Mouse (Mus musculus) embryonic facial prominence, embryonic 11.5 days (tissue): Measurements from ENCODE around the gene Ndufv2. TPM values are rescaled to one million over a fixed set of nuclear protein-coding genes. Genes with fewer than 3 reads are reported as not detected.
"Not testable (repeated sequence)": the region's sequence is repeated elsewhere in the genome, so short reads cannot be mapped to it uniquely, and the experiment has no call there.

Source experiments
- ATAC-seq: fragments of 200-750 bp; cut with Nextera tagmentation; replicated peaks from 2 replicates; pipeline ENCODE4 v1.8.0; 2017; ENCODE audit warnings: low read depth; ENCODE audit not compliant: insufficient number of reproducible peaks, low FRiP score, low TSS enrichment
- DNase-seq: peaks from one replicate; pipeline ENCODE4 v3.0.0-alpha.2; 2015; ENCODE audit warnings: low spot score
- H3K27ac ChIP-seq: fragments of 300-500 bp; sonication (generic); replicated peaks from 2 replicates; pipeline ENCODE4 v1.5.1; 2014; ENCODE audit warnings: mild to moderate bottlenecking, low read depth, low read length, control low read depth
- H3K27me3 ChIP-seq: fragments of 300-500 bp; sonication (generic); 2 replicates; pipeline ENCODE4 v1.6.1; 2014; ENCODE audit warnings: mild to moderate bottlenecking, low read length, moderate library complexity, mixed read lengths; ENCODE audit not compliant: control insufficient read depth, insufficient read depth
- H3K36me3 ChIP-seq: fragments of 300-500 bp; sonication (generic); replicated peaks from 2 replicates; pipeline ENCODE4 v1.6.1; 2014; ENCODE audit warnings: low read depth, mild to moderate bottlenecking, low read length, moderate library complexity, mixed read lengths; ENCODE audit not compliant: control insufficient read depth, insufficient read depth
- H3K4me1 ChIP-seq: fragments of 300-500 bp; sonication (generic); 2 replicates; pipeline ENCODE4 v1.6.1; 2014; ENCODE audit warnings: low read length, mixed read lengths; ENCODE audit not compliant: control insufficient read depth, insufficient read depth
- H3K4me2 ChIP-seq: fragments of 300-500 bp; sonication (generic); 2 replicates; pipeline ENCODE4 v1.6.1; 2014; ENCODE audit warnings: low read depth, mild to moderate bottlenecking, control low read depth, low read length, moderate library complexity
- H3K4me3 ChIP-seq: fragments of 300-500 bp; sonication (generic); 2 replicates; pipeline ENCODE4 v1.5.1; 2014; ENCODE audit warnings: low read depth, low read length, control low read depth
- H3K9ac ChIP-seq: fragments of 300-500 bp; sonication (generic); replicated peaks from 2 replicates; pipeline ENCODE4 v1.6.1; 2014; ENCODE audit warnings: mild to moderate bottlenecking, control low read depth, low read length
- H3K9me3 ChIP-seq: fragments of 300-500 bp; sonication (generic); replicated peaks from 2 replicates; pipeline ENCODE4 v1.6.1; 2016; ENCODE audit warnings: mild to moderate bottlenecking, low read length, inconsistent platforms, mixed read lengths; ENCODE audit not compliant: control insufficient read depth
- WGBS: fragments of 180-500 bp; shearing (Covaris S2); extraction: QIAGEN DNeasy Blood & Tissue Kit; methylation state at CpG from one replicate; pipeline ENCODE4 v1.1.7; 2014; 5-methylcytosine and 5-hydroxymethylcytosine counted together
- polyA plus RNA-seq: library from polyadenylated mRNA; unstranded; fragments of >200 nt; fragmentation: Nextera tagmentation; extraction: Ambion mirVana; gene quantifications from 2 replicates; pipeline ENCODE4 v1.2.1, GENCODE M21; 2014

The Ndufv2 gene
- polyA plus RNA-seq, 1 experiment from 2014 or later = 342 TPM

GRCm38 (mm10) chr17:66076934-66077333 is 24.4 kb downstream of the Ndufv2 start, which contains the start of gene Ankrd12:
Gene Ankrd12 (minus strand): TSS chr17:66077089.
- no peaks in the 10 kb centered on the region for H3K4me1 ChIP-seq
- H3K9me3 ChIP-seq = no peaks in the 10 kb centered on the region
- no peaks in the 10 kb centered on the region for H3K36me3 ChIP-seq
- peak; percentile 93 for DNase-seq
- no peaks in the 10 kb centered on the region for H3K27me3 ChIP-seq
- peak within 1 kb of the TSS; percentile 94 for H3K4me3 ChIP-seq
- H3K9ac ChIP-seq = peak within 1 kb of the TSS; percentile 74
- peak within 1 kb of the TSS; percentile 86 for H3K4me2 ChIP-seq
- ATAC-seq = peak; percentile 93
- H3K27ac ChIP-seq = peak within 1 kb of the TSS; percentile 78
- WGBS = under 1% methylated on average over 53 of the region's 53 CpGs

- DNase-seq = peak; percentile 32
- ATAC-seq = peak; percentile 89
Measured at GRCm38 (mm10) chr17:66076174-66076927, 25.0 kb downstream of the Ndufv2 start.

GRCm38 (mm10) chr17:66075827-66076173 is 25.6 kb downstream of the Ndufv2 start:
- Histone ChIP-seq H3K9me3 (no peaks in the 10 kb centered on the region), H3K4me2 (peak overlapping the region; percentile 86), H3K36me3 (no peaks in the 10 kb centered on the region), H3K27me3 (no peaks in the 10 kb centered on the region), H3K9ac (peak overlapping the region; percentile 74), H3K4me3 (peak overlapping the region; percentile 94), H3K4me1 (no peaks in the 10 kb centered on the region), H3K27ac (peak overlapping the region; percentile 78; the same call in 1 of the 2 replicates)
- ATAC-seq = no peak
- WGBS = 5% methylated on average over 12 of the region's 12 CpGs
- DNase-seq = peak; percentile 64

More at GRCm38 (mm10) chr17:66076174-66076927, 25.0 kb downstream of the Ndufv2 start:
- Histone ChIP-seq H3K36me3 (no peaks in the 10 kb centered on the region), H3K9ac (peak overlapping the region; percentile 74), H3K4me3 (peak overlapping the region; percentile 94), H3K4me2 (peak overlapping the region; percentile 86), H3K27ac (peak overlapping the region; percentile 78), H3K4me1 (no peaks in the 10 kb centered on the region), H3K27me3 (no peaks in the 10 kb centered on the region), H3K9me3 (no peaks in the 10 kb centered on the region)
- under 1% methylated on average over 84 of the region's 95 CpGs for WGBS

GRCm38 (mm10) chr17:66073971-66074370 is 27.4 kb downstream of the Ndufv2 start:
- H3K9me3 ChIP-seq = no peaks in the 10 kb centered on the region
- WGBS = 86% methylated on average over 7 of the region's 7 CpGs
- H3K27me3 ChIP-seq = no peaks in the 10 kb centered on the region
- no peak overlapping the region for H3K27ac ChIP-seq
- no peak overlapping the region for H3K4me2 ChIP-seq
- ATAC-seq = no peak
- DNase-seq = no peak
- H3K4me1 ChIP-seq = no peaks in the 10 kb centered on the region
- no peaks in the 10 kb centered on the region for H3K36me3 ChIP-seq
- no peak overlapping the region for H3K4me3 ChIP-seq
- no peak overlapping the region for H3K9ac ChIP-seq

- H3K4me3 ChIP-seq = not testable (repeated sequence)
- 90% methylated on average over 2 of the region's 2 CpGs for WGBS
Measured at GRCm38 (mm10) chr17:66069036-66069435, 32.3 kb downstream of the Ndufv2 start.

GRCm38 (mm10) chr17:66065115-66065514 is 36.2 kb downstream of the Ndufv2 start:
- WGBS = 90% methylated on average over 4 of the region's 4 CpGs
- Histone ChIP-seq H3K4me3 (no peak overlapping the region), H3K9ac (no peak overlapping the region), H3K36me3 (no peaks in the 10 kb centered on the region), H3K4me1 (no peaks in the 10 kb centered on the region), H3K27me3 (no peaks in the 10 kb centered on the region), H3K9me3 (no peaks in the 10 kb centered on the region), H3K4me2 (no peak overlapping the region), H3K27ac (no peak overlapping the region)
- no peak for DNase-seq
- ATAC-seq = no peak

More at GRCm38 (mm10) chr17:66069036-66069435, 32.3 kb downstream of the Ndufv2 start:
- not testable (repeated sequence) for H3K36me3 ChIP-seq, H3K27ac ChIP-seq, H3K4me2 ChIP-seq, H3K27me3 ChIP-seq, H3K9me3 ChIP-seq, DNase-seq, H3K9ac ChIP-seq, H3K4me1 ChIP-seq, ATAC-seq

- ATAC-seq = no peak
- H3K4me3 ChIP-seq = no peak overlapping the region
Measured at GRCm38 (mm10) chr17:66061241-66061938, 40.0 kb downstream of the Ndufv2 start.

GRCm38 (mm10) chr17:66058160-66058559 is 43.2 kb downstream of the Ndufv2 start:
- no peaks in the 10 kb centered on the region for H3K4me1 ChIP-seq
- H3K4me2 ChIP-seq = no peak overlapping the region
- DNase-seq (no peak), ATAC-seq (no peak)
- no peak overlapping the region for H3K9ac ChIP-seq
- H3K9me3 ChIP-seq = no peaks in the 10 kb centered on the region
- 86% methylated on average over 4 of the region's 4 CpGs for whole genome bisulfite sequencing
- no peak overlapping the region for H3K27ac ChIP-seq
- no peaks in the 10 kb centered on the region for H3K36me3 ChIP-seq
- H3K27me3 ChIP-seq = no peaks in the 10 kb centered on the region
- no peak overlapping the region for H3K4me3 ChIP-seq

More at GRCm38 (mm10) chr17:66061241-66061938, 40.0 kb downstream of the Ndufv2 start:
- no peak overlapping the region for H3K9ac ChIP-seq
- H3K9me3 ChIP-seq = no peaks in the 10 kb centered on the region
- H3K27ac ChIP-seq = no peak overlapping the region
- no peaks in the 10 kb centered on the region for H3K27me3 ChIP-seq
- DNase-seq = no peak
- H3K36me3 ChIP-seq = no peaks in the 10 kb centered on the region
- no peaks in the 10 kb centered on the region for H3K4me1 ChIP-seq
- no peak overlapping the region for H3K4me2 ChIP-seq
- WGBS = 55% methylated on average over 8 of the region's 8 CpGs
